Mouse (Mus musculus): ENCODE results near the gene Otud3.
"Not testable (repeated sequence)": the region's sequence is repeated elsewhere in the genome, so short reads cannot be mapped to it uniquely, and the experiment has no call there.

Gene Otud3

DNA sequence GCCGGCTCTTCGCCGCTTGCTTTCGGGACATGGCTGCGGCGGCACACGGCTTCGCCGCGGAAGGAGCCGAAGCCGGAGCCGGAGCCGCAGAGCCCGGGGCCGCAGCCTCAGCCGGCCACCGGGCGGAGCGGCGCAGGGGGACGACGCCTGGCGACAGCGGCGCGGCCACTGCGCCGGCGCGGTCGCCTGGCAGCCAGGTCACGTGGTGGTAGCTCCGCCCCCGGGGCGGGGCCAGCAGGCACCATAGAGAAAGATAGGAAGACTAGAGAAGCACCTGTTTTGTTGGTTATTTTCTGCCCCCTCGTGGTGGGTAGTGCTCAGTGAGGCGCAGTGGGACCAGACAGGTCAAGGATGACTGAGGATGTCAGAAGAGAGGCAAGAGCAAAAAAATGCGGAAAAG, at the start of gene Otud3:
Gene Otud3 (minus strand): TSS at position 149 of the 400 bp plus-strand sequence.
- peak; percentile 93 for DNase-seq (ENCODE audit: low spot score)

DNA sequence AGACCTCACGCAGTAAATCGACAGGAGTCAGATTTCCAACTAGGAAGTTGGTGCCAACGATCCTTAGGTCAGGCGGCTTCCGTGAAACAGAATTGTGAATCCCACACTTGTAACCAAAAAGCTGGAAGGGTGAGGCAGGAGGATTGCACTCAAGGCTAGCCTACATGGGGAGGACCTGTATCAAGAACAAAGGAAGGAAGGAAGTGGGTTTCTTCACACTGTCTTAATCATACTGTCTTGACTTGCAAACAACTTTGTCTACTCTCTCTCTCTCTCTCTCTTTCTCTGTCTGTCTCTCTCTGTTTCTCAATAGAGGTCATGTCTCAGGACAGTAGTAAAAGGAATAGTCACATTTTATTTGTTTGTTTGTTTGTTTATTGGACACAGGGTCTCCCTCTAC, 49.0 kb upstream of the Otud3 start:
- DNase-seq (ENCODE audit: low spot score) = no peak

DNA sequence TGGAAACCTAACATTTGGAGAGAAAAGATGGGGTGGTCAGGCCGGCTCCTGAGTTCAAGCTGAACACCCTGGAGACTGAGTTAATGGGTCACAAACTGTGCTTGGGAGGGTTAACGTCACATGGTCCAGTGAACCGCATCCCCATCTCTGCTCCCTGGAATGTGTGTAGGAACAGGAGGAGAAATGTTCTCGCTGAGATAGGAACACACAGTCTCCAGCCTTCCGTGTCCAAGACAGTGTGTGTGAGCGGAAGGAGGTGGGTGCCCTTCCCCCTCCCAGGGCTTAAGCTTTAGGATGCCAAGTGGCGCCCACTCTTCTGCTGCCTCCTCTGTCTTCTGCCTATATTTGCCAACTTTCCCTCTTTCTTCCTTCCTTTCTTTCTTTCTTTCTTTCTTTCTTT, 46.2 kb upstream of the Otud3 start:
- no peak for DNase-seq (ENCODE audit: low spot score)

DNA sequence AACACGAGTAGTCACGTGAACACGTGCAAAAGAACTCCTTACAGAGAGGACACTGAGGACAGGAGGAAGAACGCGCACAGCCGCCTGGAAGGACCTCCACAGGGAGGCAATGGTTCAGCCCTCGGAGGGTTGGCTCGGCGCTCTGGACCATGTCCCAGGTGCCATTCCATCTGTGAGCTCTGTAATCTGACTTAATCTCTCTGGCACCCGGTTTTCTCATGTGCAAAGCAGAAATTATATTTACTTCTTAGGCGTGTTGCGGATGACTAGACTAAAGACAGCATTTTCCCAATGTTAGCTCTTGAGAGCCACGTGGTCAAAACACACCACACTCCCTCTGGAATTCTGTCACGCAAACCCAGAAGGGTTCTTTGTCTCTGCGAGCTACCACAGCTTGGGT, 45.4 kb upstream of the Otud3 start:
- no peak for DNase-seq (ENCODE audit: low spot score)

DNA sequence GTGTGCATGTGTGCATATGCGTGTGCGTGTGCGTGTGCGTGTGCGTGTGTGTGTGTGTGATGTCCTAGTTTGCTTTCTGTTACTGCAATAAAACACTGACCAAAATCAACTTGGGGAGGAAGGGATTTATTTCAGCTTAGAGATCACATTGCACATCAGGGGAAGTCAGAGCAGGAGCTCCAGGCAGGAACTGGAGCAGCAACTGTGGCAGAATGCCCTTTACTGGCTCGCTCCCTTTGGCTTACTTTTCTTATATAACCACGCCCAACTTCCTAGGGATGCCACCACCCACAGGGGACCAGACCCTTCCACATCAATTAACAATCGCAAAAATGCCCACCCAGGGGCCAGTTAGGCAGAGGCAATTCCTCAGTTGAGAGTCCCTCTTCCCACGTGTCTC, 44.9 kb upstream of the Otud3 start:
- no peak for DNase-seq (ENCODE audit: low spot score)

DNA sequence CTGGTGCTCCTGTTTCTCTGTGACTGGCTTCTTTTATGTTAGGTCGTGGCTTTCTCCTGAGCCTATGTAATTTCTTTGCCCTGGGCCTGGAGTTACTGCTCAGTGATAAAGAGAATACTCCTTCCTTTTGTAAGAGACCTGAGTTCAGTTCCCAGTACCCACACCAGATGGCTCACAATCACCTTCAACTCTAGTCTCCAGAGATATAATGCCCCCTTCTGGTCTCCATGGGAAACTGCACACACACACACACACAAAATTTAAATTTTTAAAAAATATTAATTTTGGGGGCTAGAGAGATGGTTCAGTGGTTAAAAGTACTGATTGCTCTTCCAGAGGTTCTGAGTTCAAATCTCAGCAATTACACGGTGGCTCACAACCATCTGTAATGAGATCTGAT, 34.5 kb upstream of the Otud3 start:
- no peak for DNase-seq (ENCODE audit: low spot score)

DNA sequence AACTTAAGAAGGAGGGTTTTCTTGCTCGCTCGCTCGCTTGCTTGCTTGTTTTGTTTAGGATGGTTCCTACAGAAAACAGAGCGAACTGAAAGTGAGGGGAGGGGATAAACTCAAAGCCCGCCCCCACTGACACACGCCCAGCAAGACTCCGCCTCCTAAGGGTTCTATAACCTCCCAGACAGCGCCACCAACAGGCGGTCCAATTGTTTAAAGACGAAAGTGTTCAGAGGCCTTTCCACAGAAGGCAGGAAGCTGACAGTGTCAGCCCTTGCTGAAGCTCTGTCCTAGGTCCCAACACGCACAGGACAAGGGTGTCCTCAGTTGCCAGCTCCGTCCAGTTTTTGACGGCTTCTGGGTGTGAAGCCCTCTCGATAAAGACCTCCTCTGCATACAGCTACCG, 30.0 kb upstream of the Otud3 start:
- peak; percentile 81 for DNase-seq (ENCODE audit: low spot score)

DNA sequence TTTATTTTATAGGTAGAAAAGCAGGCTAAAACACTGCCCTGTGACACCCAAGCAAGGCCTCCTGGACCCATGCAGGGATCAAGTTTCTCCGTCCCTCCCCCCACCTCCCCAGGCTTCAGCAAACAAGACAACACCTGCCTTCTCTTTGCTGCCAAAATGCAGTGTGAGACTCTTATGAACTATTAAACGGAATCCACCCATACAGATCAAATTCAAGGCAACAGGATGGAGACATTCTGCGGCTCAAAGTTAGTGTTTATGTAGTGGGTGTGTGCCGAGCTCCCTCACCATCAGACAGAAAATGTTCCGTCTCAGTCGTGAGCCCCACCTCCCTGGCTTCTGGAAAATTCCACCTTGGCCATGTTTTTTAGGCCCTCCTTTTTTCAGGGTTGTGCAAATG, 28.2 kb upstream of the Otud3 start:
- no peak for DNase-seq (ENCODE audit: low spot score)

DNA sequence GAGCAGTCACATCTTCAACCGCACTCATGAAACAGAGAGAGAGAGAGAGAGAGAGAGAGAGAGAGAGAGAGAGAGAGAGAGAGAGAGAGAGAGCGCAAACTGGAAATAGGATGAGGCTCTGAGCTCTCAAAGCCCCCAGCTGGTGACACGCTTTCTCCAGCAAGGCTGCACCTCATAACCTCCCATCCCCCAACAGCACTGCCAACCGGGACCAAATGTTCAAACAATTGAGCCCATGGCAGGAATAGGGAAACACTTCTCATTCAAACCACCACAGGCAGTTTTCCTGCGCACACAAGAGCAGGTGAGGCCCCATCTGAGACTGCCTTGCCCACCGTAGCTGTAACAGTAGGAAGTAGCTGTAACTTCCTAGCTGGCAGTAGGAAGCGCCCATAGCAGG, 27.7 kb upstream of the Otud3 start:
- DNase-seq (ENCODE audit: low spot score) = peak; percentile 21

DNA sequence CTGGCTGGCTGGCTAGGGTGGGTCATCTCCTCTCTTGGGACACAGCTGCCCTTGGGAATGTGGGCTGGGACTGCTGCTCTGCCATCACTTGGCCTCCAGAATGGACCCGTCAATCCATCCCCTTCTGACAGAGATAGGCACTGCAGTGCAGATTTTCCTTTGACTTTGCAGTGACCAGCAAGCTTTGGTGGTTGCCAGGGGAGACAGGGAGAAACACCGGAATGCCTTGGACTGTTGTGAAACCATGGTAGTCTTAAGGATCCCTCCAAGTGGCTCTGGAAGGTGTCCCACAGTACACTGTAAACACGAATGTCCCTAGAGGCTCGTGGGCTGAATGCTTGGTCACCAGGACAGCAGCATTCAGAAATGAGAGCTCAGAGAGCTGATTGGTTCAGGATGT, 25.7 kb upstream of the Otud3 start:
- DNase-seq (ENCODE audit: low spot score) = no peak

DNA sequence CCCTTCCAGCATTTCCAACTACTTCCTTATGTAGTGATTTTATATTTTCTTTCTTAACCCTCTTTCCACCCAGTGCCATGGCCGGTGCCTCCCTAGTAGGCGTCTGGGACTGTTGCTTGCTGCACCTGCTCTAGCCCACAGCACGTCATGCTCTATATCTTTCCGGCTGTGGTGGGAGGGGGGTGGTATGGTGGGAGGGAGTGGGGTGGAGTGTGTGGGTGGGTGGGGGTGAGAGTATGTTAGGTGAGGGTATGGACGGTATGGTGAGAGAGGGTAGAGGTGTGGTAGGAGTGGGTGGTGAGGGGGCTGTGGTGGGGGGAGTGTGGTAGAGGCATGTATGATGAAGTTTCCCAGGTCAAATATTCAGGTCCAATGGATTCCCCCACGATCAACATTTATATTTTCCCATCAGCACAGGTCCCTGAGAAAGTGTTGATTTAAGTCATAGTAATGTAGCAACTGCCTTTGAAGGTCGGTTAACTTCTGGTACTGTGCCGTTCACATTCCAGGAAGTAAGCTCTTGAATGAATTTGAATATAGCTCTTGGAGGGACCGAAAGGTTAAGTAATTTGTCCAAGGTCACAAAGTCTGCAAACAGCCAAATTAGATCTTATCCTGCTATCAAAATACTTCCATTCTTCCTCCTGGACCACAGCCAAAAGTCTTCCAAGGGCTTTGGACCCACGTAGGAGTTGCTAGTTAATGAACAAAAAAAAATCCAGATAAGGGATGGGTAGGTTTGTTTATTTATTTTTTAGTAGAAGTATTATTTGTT, 24.9 kb upstream of the Otud3 start:
- no peak for DNase-seq (ENCODE audit: low spot score)

DNA sequence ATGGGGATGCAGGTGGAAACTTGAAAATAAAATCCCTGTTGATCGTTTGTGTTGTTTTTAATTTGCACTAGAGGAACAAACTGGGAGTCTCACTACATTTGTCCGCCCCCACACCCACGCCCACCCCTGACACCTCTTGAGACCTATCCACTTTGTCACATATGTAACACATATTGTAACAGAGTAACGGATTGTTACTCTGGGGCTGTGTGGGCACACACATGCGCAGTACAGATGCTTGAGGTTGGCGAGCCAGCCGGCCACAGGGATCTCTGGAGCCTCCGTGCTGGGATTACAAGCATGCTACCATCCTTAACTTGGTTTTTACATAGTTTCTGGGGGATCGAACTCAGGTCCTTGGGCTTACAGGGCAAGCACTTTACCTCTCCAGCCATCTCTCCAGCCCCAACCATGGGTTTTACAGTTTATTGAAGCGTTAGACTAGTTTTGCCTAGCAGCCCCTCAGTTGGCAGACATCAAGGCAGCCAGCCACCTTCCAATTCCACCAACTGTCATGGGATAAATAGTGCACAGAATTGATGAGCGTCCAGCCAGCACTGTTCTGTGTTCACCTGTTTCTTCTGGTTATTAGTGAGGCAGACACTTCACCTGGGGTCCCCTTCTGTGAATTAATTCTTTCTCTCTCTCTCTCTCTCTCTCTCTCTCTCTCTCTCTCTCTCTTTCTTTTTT, 20.9 kb upstream of the Otud3 start:
- no peak for DNase-seq (ENCODE audit: low spot score)

DNA sequence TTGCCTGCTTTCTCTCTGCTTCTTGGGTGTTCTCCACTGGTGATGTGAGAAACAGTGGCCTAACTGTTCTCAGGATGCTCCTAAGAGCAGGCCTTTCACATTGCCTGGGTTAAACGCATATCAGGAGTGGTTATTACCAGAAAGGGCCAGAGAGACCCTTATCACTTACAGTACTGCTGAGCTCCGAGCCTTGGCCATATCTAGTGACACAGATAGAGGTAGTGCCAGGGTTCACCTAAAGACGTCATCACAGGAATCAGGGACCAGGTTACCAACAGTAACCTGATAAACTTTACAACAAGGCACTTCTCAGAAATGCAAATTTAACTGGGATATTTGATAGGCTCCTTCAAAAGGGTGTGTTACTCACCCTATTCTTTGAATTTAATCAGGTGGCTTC, 20.1 kb upstream of the Otud3 start:
- DNase-seq (ENCODE audit: low spot score) = no peak

DNA sequence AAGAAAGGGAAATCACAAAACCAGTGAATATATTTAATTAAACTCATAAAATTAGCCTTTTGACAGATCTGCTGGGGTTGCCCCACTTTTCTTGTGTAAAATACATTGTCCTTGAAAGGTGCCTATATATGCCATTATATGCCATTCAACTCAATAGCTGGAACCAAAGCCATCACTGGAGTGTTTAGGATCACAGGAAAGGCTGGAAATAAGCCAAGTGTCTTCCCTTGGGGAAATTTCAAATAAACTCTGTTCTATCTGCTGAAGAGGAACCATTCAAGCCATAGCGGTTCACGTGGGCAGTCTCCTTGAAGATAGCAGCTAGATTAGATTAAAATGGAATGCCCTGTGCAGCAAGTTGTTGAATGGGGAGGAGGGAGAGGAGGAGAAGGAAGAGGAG, 11.8 kb upstream of the Otud3 start:
- DNase-seq (ENCODE audit: low spot score) = no peak

DNA sequence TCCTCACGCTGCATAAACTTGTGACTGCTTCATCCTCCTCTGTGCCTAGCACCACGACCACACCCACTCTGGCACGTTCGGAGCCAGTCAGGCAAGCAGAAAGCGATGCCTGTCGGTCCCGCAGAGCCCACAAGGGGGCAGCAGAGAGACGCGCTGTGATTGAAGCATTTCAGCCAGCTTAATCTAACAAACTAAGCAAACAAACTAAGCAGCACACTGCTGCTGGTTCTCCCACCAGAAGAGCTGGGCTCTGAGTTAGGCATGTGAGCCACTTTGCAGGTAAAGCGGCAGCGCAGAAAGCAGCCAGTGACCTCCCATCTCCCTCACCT, 8.3 kb upstream of the Otud3 start:
- DNase-seq (ENCODE audit: low spot score) = peak; percentile 94

DNA sequence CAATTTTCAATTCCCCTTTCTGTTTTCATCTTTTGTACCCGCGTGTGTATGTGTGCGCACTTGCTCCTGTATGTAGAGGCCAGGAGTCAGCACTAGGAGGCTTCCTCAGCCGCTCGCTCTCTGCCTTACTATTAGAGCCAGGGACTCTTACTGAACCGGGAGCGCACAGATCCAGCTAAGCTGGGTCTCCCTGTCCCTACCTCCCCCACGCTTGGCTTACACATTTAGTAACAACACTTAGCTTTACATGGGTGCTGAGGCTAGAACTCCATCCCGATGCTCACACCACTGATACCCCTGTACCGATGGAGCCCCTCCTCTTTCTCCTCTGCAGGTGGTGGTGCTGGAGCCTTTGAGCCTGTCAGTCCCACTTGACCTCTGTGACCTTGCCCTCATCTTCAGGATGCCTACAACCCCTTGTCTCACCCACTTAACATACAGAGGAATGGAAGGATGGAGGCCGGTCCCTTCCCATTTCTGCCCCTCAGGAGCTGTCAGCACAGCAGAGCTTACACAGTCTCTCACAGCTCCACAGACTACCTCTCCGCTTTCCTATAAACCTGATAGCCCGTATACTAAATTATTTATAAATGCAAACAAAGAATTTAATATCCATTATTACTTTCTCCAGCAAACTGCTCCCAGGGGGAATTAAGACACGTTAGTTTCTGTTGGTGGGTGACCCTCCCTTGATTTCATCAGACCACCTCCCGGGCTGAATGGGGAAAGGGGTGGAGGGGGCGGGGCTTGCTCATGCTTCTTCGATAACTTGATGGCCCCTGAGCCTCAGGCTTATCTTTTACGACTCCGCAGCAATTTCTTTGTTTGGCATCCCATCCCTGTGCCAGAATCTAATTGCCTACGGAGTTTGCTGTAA, 7.7 kb upstream of the Otud3 start:
- no peak for DNase-seq (ENCODE audit: low spot score)

DNA sequence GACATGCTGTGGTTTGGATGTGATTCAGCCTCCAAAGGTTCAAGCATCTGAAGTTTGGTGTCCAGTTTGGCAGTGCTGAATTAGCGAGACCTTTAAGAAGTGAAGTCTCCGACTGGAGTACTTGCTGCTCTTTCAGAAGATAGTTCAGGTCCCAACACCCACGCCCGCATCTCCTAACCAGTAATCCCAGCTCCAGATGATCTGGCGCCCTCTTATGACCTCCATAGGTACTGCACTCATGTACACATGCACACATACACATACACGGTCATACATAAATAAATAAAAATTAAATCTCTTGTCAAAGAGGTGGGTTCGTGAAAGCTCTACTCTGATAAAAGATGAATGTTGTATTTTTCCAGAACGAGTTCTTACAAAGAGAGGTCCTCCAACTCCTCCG, 3.5 kb upstream of the Otud3 start:
- no peak for DNase-seq (ENCODE audit: low spot score)

DNA sequence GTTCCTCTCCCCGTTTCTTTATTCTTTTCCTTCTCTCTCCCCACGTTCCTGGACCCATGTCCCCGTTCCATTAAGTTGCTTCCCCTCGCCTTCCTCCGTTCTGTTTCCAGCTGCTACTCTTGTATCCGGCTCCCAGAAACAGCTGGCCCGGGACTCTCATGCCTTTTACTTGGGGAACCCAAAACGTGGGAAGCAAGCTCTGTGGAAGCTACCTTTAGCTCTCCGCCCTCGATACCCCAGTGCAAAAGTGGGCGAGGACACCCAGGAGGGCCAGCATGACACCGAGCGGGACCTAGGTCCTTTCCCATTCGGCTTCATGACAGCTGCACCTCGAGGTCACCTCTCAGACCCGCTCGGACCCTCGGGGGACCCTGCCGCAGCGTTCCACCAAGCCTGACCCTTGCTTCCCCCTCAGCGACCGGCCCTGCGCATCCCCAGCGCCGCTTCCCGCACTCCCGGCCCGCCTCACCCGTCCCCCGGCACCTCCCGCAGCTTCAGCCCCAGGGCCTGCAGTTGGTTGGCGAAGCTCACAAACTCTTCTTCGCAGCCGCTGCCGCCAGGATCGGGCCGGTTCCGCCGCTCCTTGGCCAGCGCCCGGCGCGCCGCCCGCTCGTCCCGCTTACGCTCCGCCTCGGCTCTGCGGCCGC, 481 bp downstream of the Otud3 start:
- DNase-seq (ENCODE audit: low spot score) = peak; percentile 28

DNA sequence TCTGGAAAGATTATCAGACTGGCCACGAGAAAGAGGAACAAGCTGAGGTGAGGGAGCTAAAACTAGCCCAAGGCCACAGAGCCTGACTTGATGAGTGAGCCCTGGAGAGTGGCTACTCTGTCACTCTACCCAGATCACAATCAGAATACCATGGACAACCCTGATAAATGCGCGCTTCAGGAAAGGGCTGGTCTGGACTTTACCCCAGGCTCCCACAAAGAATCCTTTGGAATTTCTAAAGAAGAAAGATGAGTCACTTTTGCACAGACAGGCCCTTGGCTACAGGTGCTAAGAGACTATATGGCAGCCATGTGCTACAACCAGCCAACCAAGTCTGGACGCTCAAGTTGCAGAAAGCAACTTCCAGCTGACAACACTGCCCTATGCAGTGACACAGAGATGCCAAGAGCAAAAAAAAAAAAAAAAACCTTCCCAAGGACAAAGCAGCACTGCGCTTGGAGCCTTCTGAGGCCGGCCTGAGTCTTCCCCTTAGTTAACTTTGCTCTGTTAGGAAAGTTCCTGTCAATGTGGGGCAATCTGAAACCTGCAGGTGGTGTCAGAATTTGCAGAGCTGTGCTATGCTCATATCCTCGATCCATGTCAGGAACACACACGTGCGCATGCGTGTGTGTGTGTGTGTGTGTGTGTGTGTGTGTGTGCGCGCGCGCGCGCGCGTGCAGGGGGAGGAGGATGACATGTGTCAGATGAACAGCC, 8.0 kb downstream of the Otud3 start:
- no peak for DNase-seq (ENCODE audit: low spot score)

DNA sequence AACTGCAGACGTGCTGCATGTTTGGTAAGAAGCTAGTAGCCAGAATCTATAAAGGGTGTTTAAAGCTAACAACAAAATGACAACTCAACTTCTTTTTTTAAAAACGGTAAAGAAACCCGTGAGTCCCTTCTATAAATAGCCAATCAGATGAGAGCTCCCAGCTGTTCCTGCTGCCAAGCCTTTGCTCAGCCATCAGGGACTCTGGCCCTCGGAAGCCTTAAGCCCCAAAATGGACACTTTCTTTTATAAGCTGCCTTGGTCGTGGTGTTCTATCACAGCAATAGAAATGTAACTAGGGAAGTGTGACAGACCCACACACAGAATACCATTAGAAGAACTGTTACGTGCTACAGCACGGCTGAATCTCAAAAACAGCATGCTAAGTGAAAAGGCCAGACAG, 14.4 kb downstream of the Otud3 start:
- DNase-seq (ENCODE audit: low spot score) = no peak

DNA sequence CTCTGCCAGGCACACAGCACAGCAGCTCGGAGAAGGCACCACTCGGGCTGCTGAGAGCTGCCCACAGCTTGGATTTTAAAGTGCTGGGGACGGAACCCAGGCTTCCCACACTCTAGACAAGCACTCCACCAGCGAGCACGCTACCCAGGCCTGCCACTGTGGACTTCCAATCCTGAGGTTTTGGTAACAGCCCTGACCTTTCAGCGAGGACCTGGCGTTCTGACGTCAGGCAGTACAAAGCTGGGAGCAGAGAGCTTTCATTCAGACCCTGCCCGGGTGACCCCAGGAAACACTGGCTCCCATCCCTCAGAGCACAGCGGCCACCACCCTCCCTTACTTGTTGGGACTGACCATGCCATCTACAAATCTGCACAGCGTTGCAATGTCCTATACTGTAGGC, 20.0 kb downstream of the Otud3 start:
- not testable (repeated sequence) for DNase-seq (ENCODE audit: low spot score)

DNA sequence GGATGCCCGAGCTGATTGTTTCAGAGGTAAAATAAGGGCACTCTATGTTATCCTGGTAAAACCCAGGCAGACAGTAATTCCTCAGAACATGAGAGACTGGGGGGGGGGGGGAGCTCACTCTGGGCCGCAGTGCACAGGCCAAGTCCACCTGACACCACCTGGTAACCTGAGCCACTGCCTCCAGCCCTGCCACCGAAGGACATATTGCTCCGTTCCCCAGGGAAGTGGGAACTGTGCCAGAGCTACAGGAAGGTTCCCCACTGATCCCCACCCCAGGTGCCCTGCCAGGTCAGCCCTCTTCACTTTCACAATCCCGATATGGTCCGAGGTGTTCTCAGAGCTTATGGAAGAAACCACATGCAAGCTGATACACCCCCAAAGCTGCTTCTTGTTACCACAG, 21.1 kb downstream of the Otud3 start:
- no peak for DNase-seq (ENCODE audit: low spot score)
